Mouse (Mus musculus): ENCODE data around the gene Ctbs. TPM values are rescaled to one million over a fixed set of nuclear protein-coding genes. Genes with fewer than 3 reads are reported as not detected.
A peak's percentile ranks its signal among the peaks of the same experiment; 100 is the strongest.
"Not testable (repeated sequence)": the region's sequence is repeated elsewhere in the genome, so short reads cannot be mapped to it uniquely, and the experiment has no call there.

The Ctbs gene
- polyA plus RNA-seq, 1 experiment from 2014 or later, result 5.6 TPM

GRCm38 (mm10) chr3:146414555-146414954 is 35.0 kb upstream of the Ctbs start:
- H3K9ac ChIP-seq (replicated peaks), result no peak overlapping the region
- WGBS, result 94% methylated on average over 12 of the region's 12 CpGs

GRCm38 (mm10) chr3:146417873-146418272 is 31.7 kb upstream of the Ctbs start:
- Histone ChIP-seq H3K36me3 (peaks cover 47% of the 10 kb centered on the region), H3K27me3 (no peaks in the 10 kb centered on the region), H3K27ac (replicated peaks) (no peak overlapping the region), H3K4me2 (replicated peaks) (no peak overlapping the region), H3K4me1 (no peaks in the 10 kb centered on the region), H3K4me3 (no peak overlapping the region), H3K9me3 (no peaks in the 10 kb centered on the region), H3K9ac (replicated peaks) (no peak overlapping the region)
- no peak for ATAC-seq (ENCODE audit: low FRiP score, low read depth)
- 97% methylated on average over 8 of the region's 8 CpGs for WGBS

More at GRCm38 (mm10) chr3:146414555-146414954, 35.0 kb upstream of the Ctbs start:
- H3K4me3 ChIP-seq, result no peak overlapping the region
- H3K36me3 ChIP-seq, result peaks cover 25% of the 10 kb centered on the region
- ATAC-seq (ENCODE audit: low FRiP score, low read depth), result no peak
- no peaks in the 10 kb centered on the region for H3K27me3 ChIP-seq
- H3K9me3 ChIP-seq, result no peaks in the 10 kb centered on the region
- H3K4me1 ChIP-seq, result peaks cover 8% of the 10 kb centered on the region; the same call in 1 of the 2 replicates
- no peak overlapping the region for H3K4me2 ChIP-seq (replicated peaks)
- H3K27ac ChIP-seq (replicated peaks), result no peak overlapping the region

GRCm38 (mm10) chr3:146418901-146419300 is 30.7 kb upstream of the Ctbs start:
- Histone ChIP-seq H3K4me3 (no peak overlapping the region), H3K27me3 (no peaks in the 10 kb centered on the region), H3K27ac (replicated peaks) (no peak overlapping the region), H3K4me2 (replicated peaks) (no peak overlapping the region), H3K36me3 (peaks cover 55% of the 10 kb centered on the region), H3K9me3 (no peaks in the 10 kb centered on the region), H3K9ac (replicated peaks) (no peak overlapping the region), H3K4me1 (no peaks in the 10 kb centered on the region)
- WGBS, result 96% methylated on average over 7 of the region's 7 CpGs
- no peak for ATAC-seq (ENCODE audit: low FRiP score, low read depth)

- no peak for ATAC-seq (ENCODE audit: low FRiP score, low read depth)
- Histone ChIP-seq H3K9me3 (no peaks in the 10 kb centered on the region), H3K27ac (replicated peaks) (no peak overlapping the region), H3K36me3 (peaks cover 55% of the 10 kb centered on the region), H3K9ac (replicated peaks) (no peak overlapping the region), H3K4me1 (no peaks in the 10 kb centered on the region), H3K27me3 (no peaks in the 10 kb centered on the region), H3K4me3 (no peak overlapping the region), H3K4me2 (replicated peaks) (no peak overlapping the region)
- WGBS, result 91% methylated on average over 9 of the region's 9 CpGs
Measured at GRCm38 (mm10) chr3:146419534-146419933, 30.1 kb upstream of the Ctbs start.

GRCm38 (mm10) chr3:146419992-146420537 is 29.5 kb upstream of the Ctbs start:
- H3K9me3 ChIP-seq, result no peaks in the 10 kb centered on the region
- no peak overlapping the region for H3K27ac ChIP-seq (replicated peaks)
- 93% methylated on average over 15 of the region's 15 CpGs for WGBS
- no peaks in the 10 kb centered on the region for H3K4me1 ChIP-seq
- peaks cover 50% of the 10 kb centered on the region for H3K36me3 ChIP-seq
- no peak overlapping the region for H3K9ac ChIP-seq (replicated peaks)
- no peak overlapping the region for H3K4me3 ChIP-seq
- H3K27me3 ChIP-seq, result no peaks in the 10 kb centered on the region
- ATAC-seq (ENCODE audit: low FRiP score, low read depth), result no peak
- no peak overlapping the region for H3K4me2 ChIP-seq (replicated peaks)

GRCm38 (mm10) chr3:146421787-146422186 is 27.8 kb upstream of the Ctbs start:
- Histone ChIP-seq H3K4me1 (peaks cover 9% of the 10 kb centered on the region; the same call in 1 of the 2 replicates), H3K27me3 (no peaks in the 10 kb centered on the region), H3K4me3 (no peak overlapping the region), H3K27ac (replicated peaks) (no peak overlapping the region), H3K4me2 (replicated peaks) (no peak overlapping the region), H3K36me3 (peaks cover 55% of the 10 kb centered on the region), H3K9me3 (no peaks in the 10 kb centered on the region), H3K9ac (replicated peaks) (no peak overlapping the region)
- no peak for ATAC-seq (ENCODE audit: low FRiP score, low read depth)
- 66% methylated on average over 8 of the region's 8 CpGs for WGBS

GRCm38 (mm10) chr3:146423710-146424109 is 25.9 kb upstream of the Ctbs start:
- H3K9me3 ChIP-seq, result no peaks in the 10 kb centered on the region
- no peaks in the 10 kb centered on the region for H3K27me3 ChIP-seq
- 81% methylated on average over 7 of the region's 7 CpGs for WGBS
- no peak overlapping the region for H3K4me2 ChIP-seq (replicated peaks)
- no peak for ATAC-seq (ENCODE audit: low FRiP score, low read depth)
- peaks cover 64% of the 10 kb centered on the region for H3K36me3 ChIP-seq
- H3K4me3 ChIP-seq, result no peak overlapping the region
- no peak overlapping the region for H3K9ac ChIP-seq (replicated peaks)
- H3K4me1 ChIP-seq, result peaks cover 9% of the 10 kb centered on the region; the same call in 1 of the 2 replicates
- H3K27ac ChIP-seq (replicated peaks), result no peak overlapping the region

- no peaks in the 10 kb centered on the region for H3K9me3 ChIP-seq
- H3K27ac ChIP-seq (replicated peaks), result no peak overlapping the region
- peaks cover 57% of the 10 kb centered on the region for H3K36me3 ChIP-seq
- peaks cover 9% of the 10 kb centered on the region; the same call in 1 of the 2 replicates for H3K4me1 ChIP-seq
- 0 out of 2 replicates have a peak, but pooled peaks have one; percentile 8 for ATAC-seq (ENCODE audit: low FRiP score, low read depth)
- no peak overlapping the region for H3K4me3 ChIP-seq
- no peak overlapping the region for H3K4me2 ChIP-seq (replicated peaks)
- H3K9ac ChIP-seq (replicated peaks), result no peak overlapping the region
- H3K27me3 ChIP-seq, result no peaks in the 10 kb centered on the region
- 72% methylated on average over 7 of the region's 7 CpGs for WGBS
Measured at GRCm38 (mm10) chr3:146424306-146424900, 25.2 kb upstream of the Ctbs start.

GRCm38 (mm10) chr3:146425902-146426301 is 23.7 kb upstream of the Ctbs start:
- H3K4me1 ChIP-seq, result peaks cover 9% of the 10 kb centered on the region; the same call in 1 of the 2 replicates
- H3K4me2 ChIP-seq (replicated peaks), result no peak overlapping the region
- H3K4me3 ChIP-seq, result no peak overlapping the region
- H3K27ac ChIP-seq (replicated peaks), result no peak overlapping the region
- WGBS, result 74% methylated on average over 7 of the region's 7 CpGs
- no peak for ATAC-seq (ENCODE audit: low FRiP score, low read depth)
- no peaks in the 10 kb centered on the region for H3K27me3 ChIP-seq
- H3K9ac ChIP-seq (replicated peaks), result no peak overlapping the region
- H3K9me3 ChIP-seq, result no peaks in the 10 kb centered on the region
- peaks cover 51% of the 10 kb centered on the region for H3K36me3 ChIP-seq

- Histone ChIP-seq H3K4me3 (no peak overlapping the region), H3K4me2 (replicated peaks) (no peak overlapping the region), H3K9me3 (no peaks in the 10 kb centered on the region), H3K4me1 (peaks cover 9% of the 10 kb centered on the region; the same call in 1 of the 2 replicates), H3K36me3 (peaks cover 52% of the 10 kb centered on the region), H3K27me3 (no peaks in the 10 kb centered on the region), H3K9ac (replicated peaks) (no peak overlapping the region), H3K27ac (replicated peaks) (no peak overlapping the region)
- ATAC-seq (ENCODE audit: low FRiP score, low read depth), result peak; percentile 59; the same call in 1 of the 2 replicates
- 85% methylated on average over 8 of the region's 8 CpGs for WGBS
Measured at GRCm38 (mm10) chr3:146426489-146426888, 23.1 kb upstream of the Ctbs start.

GRCm38 (mm10) chr3:146433063-146433462 is 16.5 kb upstream of the Ctbs start:
- not testable (repeated sequence) for ATAC-seq (ENCODE audit: low FRiP score, low read depth); H3K27ac ChIP-seq (replicated peaks); H3K4me2 ChIP-seq (replicated peaks); H3K4me1 ChIP-seq; H3K9me3 ChIP-seq; H3K4me3 ChIP-seq; H3K27me3 ChIP-seq; H3K9ac ChIP-seq (replicated peaks)
- WGBS, result 93% methylated on average over 11 of the region's 11 CpGs
- peaks cover 79% of the 10 kb centered on the region for H3K36me3 ChIP-seq

- Histone ChIP-seq H3K9me3 (no peaks in the 10 kb centered on the region), H3K27me3 (no peaks in the 10 kb centered on the region), H3K4me1 (no peaks in the 10 kb centered on the region), H3K4me2 (replicated peaks) (no peak overlapping the region), H3K36me3 (peaks cover 79% of the 10 kb centered on the region), H3K27ac (replicated peaks) (no peak overlapping the region), H3K9ac (replicated peaks) (no peak overlapping the region), H3K4me3 (no peak overlapping the region)
- ATAC-seq (ENCODE audit: low FRiP score, low read depth), result no peak
- 92% methylated on average over 14 of the region's 14 CpGs for WGBS
Measured at GRCm38 (mm10) chr3:146433681-146434350, 15.8 kb upstream of the Ctbs start.
